Mouse (Mus musculus): ENCODE data around the gene Rbm47.

DNA sequence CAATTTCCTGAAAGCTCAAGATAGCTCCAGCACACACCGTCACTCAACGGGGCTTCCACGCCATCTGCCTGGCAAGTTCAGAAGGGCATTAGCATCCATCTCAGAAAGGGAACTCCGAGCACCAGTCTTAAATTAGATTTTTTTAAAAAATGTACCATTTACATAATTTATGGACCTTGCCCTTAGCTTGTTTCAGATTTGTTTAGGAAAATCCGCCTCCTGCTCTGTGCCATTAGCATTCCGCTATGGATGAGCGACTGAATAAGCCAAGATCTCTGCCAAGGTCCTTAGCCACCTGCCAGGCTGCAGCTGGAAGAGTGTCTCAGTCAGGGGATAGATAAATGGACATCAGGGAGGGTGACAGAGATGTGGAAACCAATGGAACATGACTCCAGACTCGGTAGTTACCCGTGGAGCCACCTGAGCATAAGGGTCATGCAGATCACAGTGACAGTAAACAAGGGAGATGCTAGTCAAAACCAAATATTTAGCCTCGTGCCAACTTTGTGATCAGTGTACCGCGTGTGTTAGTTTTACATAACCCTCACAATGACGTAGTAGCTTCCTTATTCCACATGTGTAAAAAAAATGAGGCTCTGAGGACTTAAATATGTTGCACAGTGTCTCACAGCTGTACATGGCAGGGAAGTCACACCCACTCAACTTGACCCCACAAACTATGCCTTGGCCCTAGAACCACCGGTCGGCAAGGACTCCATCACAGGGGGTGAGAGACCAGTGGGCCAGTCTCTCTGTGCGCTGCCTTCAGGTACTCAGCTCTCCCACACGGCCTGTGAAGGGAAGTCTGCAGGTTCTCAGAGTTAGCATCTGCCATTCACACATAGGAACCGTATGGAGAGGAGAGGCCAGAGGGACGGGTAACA is 110.6 kb downstream of the Rbm47 start:
- TF ChIP-seq CTCF (IDR thresholded peaks at IDR 0.05; ENCODE audit: insufficient read depth, low read length): no peak
- no peak for TF ChIP-seq POLR2A (IDR thresholded peaks at IDR 0.05; ENCODE audit: borderline replicate concordance, extremely low read depth, low read depth, low read length)
